Mouse (Mus musculus) cerebellum, adult 11-12 months (tissue): ENCODE results near the gene Abca3.

Experiments used
- DNase-seq: peaks from one replicate; pipeline ENCODE4 v3.0.0; 2022

Abca3 gene

GRCm38 (mm10) chr17:24351760-24352357, at the start of gene Abca3:
TSS of gene Abca3 (plus strand) at chr17:24351950.
- peak; percentile 99 for DNase-seq

DNA sequence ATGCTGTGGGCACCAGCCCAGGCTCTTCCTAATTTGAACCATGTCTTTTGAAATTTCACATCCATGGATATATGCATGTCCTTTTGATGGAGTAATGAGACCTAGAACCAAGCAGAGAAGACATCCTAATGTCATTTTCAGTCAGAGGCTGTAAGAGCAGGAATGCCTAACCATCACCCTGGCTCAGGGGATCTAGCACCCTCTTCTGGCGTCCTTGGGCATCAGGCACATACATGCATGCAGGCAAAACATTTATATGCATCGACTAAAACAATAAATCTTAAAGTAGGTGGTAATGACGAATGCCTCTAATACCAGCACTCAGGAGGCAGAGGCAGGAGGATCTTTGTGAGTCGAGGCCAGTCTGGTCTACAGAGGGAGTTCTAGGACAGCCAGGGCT, 44.2 kb upstream of the Abca3 start:
- peak; percentile 29 for DNase-seq

DNA sequence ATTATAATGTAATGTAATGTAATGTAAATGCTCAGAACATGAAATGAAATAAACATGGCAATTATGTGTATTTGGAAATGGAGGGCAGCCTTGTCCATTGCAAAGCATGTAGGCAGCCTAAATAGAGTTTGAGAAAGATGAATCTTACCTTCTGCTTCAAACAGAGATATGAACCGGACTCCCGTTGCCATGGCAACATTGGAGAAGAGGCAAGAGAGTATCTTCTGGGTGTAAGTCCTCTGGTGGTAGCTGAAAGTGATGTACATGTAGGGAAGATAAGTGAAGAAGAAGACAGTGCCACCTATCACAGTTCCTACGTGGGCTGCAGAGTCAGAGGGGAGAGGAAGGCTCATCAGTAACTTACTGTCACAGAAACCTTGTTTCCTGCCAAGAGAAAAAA, 30.9 kb upstream of the Abca3 start:
- DNase-seq: no peak

- no peak for DNase-seq
Measured at GRCm38 (mm10) chr17:24325051-24325450, 26.7 kb upstream of the Abca3 start.

DNA sequence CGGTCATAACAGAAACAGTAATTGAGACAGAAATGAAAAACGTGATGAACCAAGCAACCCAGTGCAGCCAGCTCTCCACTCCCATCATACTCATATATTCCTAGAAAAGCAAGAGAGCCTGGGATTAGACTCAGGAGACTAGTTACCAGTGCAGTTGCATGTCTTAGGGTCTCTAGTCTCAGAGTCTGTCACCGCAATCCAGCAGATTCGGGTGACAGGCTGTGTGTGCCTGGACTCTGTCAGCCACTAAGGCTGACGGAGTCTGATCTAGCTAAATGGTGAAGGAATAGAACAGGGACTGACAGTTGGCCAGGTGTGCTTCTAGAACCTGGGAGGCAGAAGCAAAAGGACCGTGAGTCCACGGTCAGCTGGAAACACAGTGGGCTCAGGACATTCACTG, 24.1 kb upstream of the Abca3 start:
- DNase-seq: no peak

- DNase-seq: no peak
Measured at GRCm38 (mm10) chr17:24344672-24345071, 7.1 kb upstream of the Abca3 start.

- no peak for DNase-seq
Measured at GRCm38 (mm10) chr17:24346831-24347230, 4.9 kb upstream of the Abca3 start.

- DNase-seq: no peak
Measured at GRCm38 (mm10) chr17:24349176-24349575, 2.6 kb upstream of the Abca3 start.

GRCm38 (mm10) chr17:24350926-24351759, 607 bp upstream of the Abca3 start, which contains the start of gene Abca17:
TSS of gene Abca17 (minus strand) at chr17:24351068.
- peak; percentile 54 for DNase-seq

- no peak for DNase-seq
Measured at GRCm38 (mm10) chr17:24352370-24353194, 832 bp downstream of the Abca3 start.

- no peak for DNase-seq
Measured at GRCm38 (mm10) chr17:24353960-24354359, 2.2 kb downstream of the Abca3 start.

DNA sequence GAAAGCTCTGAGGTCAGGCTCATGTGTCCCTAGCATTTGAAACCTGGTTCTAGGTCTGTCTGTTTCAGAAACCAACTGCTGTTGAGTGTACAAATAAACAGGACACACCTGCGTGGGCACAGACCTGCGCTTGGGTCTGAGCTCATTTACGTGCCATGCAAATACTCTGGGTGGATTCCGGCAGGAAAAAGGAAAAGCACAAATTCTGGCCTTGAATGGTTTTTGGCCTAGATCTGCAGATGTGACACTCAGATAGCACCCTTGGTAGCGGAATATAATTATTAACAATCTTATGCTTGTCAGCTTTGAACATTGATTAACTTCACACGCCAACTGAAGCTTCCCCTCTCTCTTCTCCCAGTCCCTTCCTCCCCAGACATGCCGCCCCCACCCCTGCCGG, 3.5 kb downstream of the Abca3 start:
- DNase-seq: no peak

DNA sequence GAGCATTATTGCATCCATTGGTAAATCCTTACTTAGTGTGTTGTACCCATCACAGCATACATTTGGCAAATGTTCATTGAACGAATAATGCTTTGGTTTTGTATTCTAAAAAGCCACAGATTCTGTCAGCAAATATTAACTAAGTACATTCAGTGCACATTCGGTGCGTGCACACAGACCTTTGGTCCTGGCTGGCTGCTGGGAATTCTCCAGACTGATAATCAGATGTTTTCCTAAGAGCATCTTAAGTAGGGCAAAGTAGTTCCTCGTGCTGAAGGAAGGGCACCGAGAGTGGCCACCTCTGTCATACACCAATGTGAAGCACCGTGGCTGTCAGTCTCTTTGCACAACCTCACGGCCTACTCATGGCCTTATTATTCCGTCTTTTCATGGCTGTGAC, 7.3 kb downstream of the Abca3 start:
- DNase-seq: no peak

DNA sequence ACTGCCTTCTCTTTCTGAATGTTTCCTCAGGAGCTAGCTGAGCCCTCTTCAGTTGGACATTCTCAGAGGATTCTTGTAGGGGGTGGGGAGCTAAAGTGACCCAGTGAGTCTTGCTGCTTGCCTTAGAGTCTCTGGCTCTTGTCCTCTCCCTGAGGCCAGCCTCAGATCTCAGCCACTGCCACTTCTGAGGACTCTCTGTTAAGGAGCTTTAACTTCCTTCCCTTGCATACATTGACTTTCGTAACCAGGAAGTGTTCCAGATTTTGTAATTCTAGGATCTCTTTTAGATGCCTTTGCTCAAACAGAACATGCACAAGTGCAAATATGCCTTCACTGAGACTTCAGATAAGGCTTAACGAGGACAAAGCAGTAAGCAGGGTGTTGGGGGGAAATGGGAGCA, 8.2 kb downstream of the Abca3 start:
- DNase-seq: no peak

DNA sequence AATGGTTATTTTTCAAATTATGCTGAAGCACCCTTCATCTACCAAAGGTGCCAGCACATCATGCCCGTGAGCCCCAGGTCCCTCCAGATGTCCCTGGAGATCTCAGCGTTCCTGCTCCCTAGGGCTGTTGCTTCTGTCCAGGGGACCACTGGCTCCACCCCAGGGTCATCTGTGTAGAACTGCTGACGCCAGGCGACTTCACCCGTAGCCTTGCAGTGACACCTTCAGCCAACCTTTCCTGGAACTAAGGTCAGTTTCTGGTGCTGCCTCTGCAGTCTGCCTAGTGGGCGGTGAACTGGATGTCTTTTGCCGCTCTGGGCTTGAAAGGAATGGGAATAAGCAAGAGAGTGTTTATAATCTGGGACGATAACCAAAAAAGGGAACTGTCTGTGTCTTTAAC, 9.1 kb downstream of the Abca3 start:
- no peak for DNase-seq

GRCm38 (mm10) chr17:24361291-24361690, 9.5 kb downstream of the Abca3 start:
- DNase-seq: no peak

DNA sequence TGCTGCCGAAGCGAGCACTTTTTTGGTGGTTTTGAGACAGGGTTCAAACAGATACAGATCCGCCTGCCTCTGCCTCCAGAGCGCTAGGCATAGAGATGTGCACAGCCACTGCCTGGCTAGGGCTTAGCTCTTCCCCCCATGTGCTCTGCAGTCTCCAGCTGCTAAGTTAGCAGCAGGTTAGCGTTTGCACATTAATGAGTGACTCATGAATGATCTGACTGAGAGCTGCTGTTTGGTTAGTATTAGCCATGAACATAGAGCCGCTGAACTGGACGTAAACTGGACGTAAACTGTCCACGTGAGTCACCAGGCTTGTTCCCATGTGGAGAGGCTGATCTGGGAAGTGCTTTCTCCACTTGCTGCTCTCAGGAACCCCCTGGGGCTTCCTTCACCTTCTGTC, 10.8 kb downstream of the Abca3 start:
- no peak for DNase-seq

DNA sequence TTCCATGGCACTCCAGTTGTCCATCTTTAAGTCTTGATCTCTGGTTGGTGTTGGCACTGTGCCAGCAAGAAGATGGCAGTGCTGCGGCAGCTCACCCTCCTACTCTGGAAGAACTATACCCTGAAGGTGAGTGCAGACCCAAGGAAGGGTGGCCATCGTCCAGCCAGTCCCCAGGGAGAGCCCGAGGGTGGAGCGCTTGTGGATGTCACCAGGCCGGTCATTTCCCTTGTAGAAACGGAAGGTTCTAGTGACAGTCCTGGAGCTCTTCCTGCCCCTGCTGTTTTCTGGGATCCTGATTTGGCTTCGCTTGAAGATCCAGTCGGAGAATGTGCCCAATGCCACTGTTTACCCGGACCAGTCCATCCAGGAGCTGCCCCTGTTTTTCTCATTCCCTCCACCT, 12.7 kb downstream of the Abca3 start:
- DNase-seq: peak; percentile 72

GRCm38 (mm10) chr17:24365863-24366262, 14.1 kb downstream of the Abca3 start:
- no peak for DNase-seq

DNA sequence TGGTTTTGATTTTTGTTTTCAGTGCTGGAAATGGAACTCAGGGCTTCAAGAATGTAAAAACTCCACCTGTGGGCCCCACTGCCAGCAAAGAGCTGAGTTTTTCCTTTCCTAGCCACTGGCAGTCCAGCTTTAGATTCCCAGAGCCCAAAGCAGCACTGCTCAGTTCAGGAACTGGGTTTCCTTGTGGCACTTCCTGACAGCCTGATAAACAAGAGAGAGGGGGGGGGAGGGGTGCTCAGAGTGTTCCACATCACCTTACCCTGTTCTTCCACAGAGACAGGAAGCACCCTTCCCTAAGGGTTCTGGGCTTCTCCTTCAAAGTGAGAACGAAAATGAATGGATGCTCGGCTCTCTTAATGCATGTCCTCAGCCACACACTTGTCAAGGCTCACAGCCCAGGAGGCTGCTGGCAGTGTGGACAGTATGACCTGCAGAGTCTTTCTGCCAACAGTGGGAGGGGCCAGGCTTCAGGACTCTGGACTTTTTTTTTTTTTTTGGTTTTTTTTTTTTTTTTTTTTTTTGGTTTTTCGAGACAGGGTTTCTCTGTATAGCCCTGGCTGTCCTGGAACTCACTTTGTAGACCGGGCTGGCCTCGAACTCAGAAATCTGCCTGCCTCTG, 23.5 kb downstream of the Abca3 start:
- DNase-seq: no peak

DNA sequence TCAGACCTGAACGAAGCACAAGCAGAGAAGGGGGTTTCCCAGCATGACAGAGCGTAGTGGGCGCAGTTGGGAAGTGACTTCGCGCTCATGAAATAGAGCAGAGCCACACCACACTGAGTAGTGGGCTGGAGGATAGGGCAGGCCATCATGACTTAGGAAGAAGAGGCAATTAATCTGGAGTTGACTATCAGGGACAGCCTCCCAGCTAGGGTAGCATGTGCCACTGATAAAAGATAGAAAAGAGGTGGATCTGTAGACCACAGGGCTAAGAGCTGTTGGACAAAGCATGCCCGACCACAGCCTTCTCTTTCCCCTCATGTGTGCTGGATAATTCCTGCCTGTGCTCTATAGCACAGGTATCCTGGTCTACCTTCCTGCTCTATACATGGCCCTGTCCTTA, 24.1 kb downstream of the Abca3 start:
- no peak for DNase-seq

- DNase-seq: no peak
Measured at GRCm38 (mm10) chr17:24378496-24378895, 26.7 kb downstream of the Abca3 start.

DNA sequence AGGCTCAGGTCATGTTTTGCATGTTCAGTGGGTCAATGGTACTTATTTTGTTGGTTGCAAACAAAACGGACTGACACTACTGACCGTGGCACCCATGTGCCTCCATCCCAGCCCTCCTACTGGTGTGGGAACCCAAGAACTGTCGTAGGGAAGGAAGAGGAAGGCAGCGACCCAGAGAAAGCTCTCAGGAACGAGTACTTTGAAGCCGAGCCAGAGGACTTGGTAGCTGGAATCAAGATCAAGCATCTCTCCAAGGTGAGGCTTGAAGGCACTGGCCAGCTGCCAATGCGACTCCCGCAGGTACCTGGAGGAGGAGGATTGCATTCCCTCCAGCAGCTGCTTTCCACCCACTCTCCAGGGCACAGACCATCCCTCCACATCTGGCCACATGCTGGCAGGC, 32.0 kb downstream of the Abca3 start:
- DNase-seq: no peak
